Mouse (Mus musculus): ENCODE measurements at regions not wholly inside any gene's neighbourhood (a gene's known extent, or its start where the extent isn't known, plus 50 kb on each side); places are given as distances from the start of the nearest gene placed in this dataset.
A peak's percentile ranks its signal among the peaks of the same experiment; 100 is the strongest.

DNA sequence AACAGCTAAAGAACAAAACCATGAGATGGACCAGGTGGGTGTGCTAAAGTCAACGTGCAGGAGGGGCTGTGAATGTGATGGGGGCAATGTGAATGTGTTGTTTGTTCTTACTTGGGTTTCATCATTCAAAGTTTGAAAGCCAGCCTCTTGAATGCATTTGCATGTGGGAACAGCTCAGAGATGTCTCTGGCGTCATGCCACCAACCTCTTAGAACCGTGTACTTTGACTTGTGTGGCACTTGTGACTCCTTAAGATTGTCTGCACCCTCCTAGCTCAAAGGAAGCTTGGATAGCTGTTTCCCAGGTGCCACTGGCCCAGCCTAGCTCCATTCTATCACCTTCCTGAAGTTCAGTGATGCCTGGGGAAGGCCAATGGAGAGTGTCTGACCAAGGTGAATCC, 147.2 kb upstream of the Irf2bp2 start:
- 47% methylated on average over 3 of the region's 3 CpGs for WGBS
- no peak overlapping the region for H3K9ac ChIP-seq
- H3K36me3 ChIP-seq (ENCODE audit: insufficient read depth) = no peaks in the 10 kb centered on the region
- H3K9me3 ChIP-seq (ENCODE audit: low read depth, low read length) = no peaks in the 10 kb centered on the region
- ATAC-seq (ENCODE audit: insufficient read depth) (no peak), DNase-seq (peak; percentile 81)
- no peak for TF ChIP-seq CTCF (IDR thresholded peaks at IDR 0.05; ENCODE audit: low read depth)
- no peak overlapping the region for H3K27ac ChIP-seq (ENCODE audit: low read depth)
- peaks cover 15% of the 10 kb centered on the region for H3K4me1 ChIP-seq (ENCODE audit: insufficient read depth)
- no peaks in the 10 kb centered on the region for H3K27me3 ChIP-seq (ENCODE audit: insufficient read depth, low read length)
- H3K4me3 ChIP-seq (ENCODE audit: low read depth, low read length) = no peak overlapping the region
- H3K4me2 ChIP-seq = no peak overlapping the region

DNA sequence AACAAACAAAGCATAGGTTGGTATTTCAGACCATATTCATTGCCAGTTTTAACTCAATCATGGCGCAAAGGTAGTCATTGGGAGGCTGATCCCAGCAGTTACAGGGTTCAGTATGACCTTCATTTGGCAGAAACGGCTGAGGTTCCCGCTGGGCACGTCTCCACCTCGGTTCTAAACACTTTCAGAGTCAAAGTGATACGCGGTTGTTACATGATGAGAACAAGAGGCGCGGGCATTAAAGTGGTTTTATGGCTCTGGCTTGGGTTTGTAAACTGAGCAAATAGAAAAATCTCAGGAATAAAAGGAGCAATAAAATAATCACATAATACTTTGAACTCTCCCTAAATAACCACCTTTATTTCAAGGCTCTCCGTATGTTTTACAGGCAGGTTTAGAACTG, 146.0 kb upstream of the Irf2bp2 start:
- no peak overlapping the region for H3K27ac ChIP-seq (ENCODE audit: low read depth)

DNA sequence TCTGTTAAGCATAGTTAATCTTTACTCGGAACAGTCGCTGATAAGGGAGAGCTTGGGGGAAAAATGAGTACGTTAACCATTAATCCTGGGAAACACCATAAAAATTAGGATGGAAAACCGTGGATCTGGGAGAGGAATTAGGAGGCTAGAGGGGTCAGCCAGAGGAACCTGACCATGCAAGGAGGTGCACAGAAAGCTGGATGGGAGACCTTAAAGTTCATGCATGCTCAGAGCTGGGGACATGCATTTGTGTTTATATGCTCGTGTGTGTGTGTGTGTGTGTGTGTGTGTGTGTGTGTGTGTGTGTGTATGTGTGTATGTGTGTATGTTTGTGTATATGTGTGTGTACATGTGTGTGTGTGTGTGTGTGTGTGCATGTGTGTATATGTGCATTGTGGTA, 143.2 kb upstream of the Irf2bp2 start:
- Histone ChIP-seq H3K27ac (ENCODE audit: low read depth) (peak overlapping the region; percentile 97), H3K9me3 (ENCODE audit: low read depth, low read length) (no peaks in the 10 kb centered on the region), H3K27me3 (ENCODE audit: insufficient read depth, low read length) (no peaks in the 10 kb centered on the region), H3K9ac (no peak overlapping the region), H3K36me3 (ENCODE audit: insufficient read depth) (no peaks in the 10 kb centered on the region), H3K4me2 (peak overlapping the region; percentile 7; the same call in 1 of the 2 replicates), H3K4me3 (ENCODE audit: low read depth, low read length) (no peak overlapping the region), H3K4me1 (ENCODE audit: insufficient read depth) (peaks cover 31% of the 10 kb centered on the region)
- DNase-seq (no peak), ATAC-seq (ENCODE audit: insufficient read depth) (no peak)
- no peak for TF ChIP-seq CTCF (IDR thresholded peaks at IDR 0.05; ENCODE audit: low read depth)
- WGBS = 17% methylated on average over 5 of the region's 5 CpGs

More for the DNA sequence above, 146.0 kb upstream of the Irf2bp2 start:
- no peak for DNase-seq
- no peak for ATAC-seq (ENCODE audit: insufficient read depth)
- Histone ChIP-seq H3K4me3 (ENCODE audit: low read depth, low read length) (no peak overlapping the region), H3K9ac (no peak overlapping the region), H3K9me3 (ENCODE audit: low read depth, low read length) (no peaks in the 10 kb centered on the region), H3K27me3 (ENCODE audit: insufficient read depth, low read length) (no peaks in the 10 kb centered on the region), H3K36me3 (ENCODE audit: insufficient read depth) (no peaks in the 10 kb centered on the region), H3K4me1 (ENCODE audit: insufficient read depth) (peaks cover 27% of the 10 kb centered on the region), H3K4me2 (no peak overlapping the region)
- 83% methylated on average over 10 of the region's 10 CpGs for WGBS
- TF ChIP-seq CTCF (IDR thresholded peaks at IDR 0.05; ENCODE audit: low read depth) = no peak

DNA sequence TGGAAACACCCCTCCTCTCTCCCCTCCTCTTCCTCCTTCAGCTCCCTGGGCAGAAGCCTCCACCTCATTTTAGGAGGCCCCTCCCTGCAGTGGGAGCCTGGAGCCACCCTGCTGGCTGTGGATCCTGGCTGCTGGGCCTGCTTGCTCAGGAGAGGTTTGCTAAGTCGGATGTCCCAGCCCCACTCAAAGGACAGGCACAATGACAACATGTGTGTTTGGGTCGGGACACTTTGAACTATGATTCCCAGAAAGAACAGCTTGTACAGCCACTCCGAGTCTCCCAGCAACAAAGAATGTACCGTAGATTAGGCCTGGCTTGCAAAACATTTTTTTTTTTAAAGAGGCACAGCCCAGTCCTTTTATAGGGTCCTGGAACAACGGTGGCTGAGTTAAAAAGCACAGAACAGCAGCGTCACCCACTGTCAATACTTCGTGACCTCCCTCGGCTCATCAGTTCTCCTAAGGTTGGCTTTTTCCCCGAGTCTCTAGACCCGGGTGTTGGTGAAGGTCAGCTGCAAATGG, 142.7 kb upstream of the Irf2bp2 start:
- WGBS = 9% methylated on average over 10 of the region's 10 CpGs
- DNase-seq = peak; percentile 74
- Histone ChIP-seq H3K4me3 (ENCODE audit: low read depth, low read length) (no peak overlapping the region), H3K27ac (ENCODE audit: low read depth) (peak overlapping the region; percentile 97), H3K9me3 (ENCODE audit: low read depth, low read length) (no peaks in the 10 kb centered on the region), H3K36me3 (ENCODE audit: insufficient read depth) (no peaks in the 10 kb centered on the region), H3K4me1 (ENCODE audit: insufficient read depth) (peaks cover 31% of the 10 kb centered on the region), H3K4me2 (peak overlapping the region; percentile 7), H3K9ac (peak overlapping the region; percentile 17; the same call in 1 of the 2 replicates), H3K27me3 (ENCODE audit: insufficient read depth, low read length) (no peaks in the 10 kb centered on the region)
- peak; percentile 27; the same call in 1 of the 2 replicates for TF ChIP-seq CTCF (IDR thresholded peaks at IDR 0.05; ENCODE audit: low read depth)
- ATAC-seq (ENCODE audit: insufficient read depth) = peak; percentile 67

DNA sequence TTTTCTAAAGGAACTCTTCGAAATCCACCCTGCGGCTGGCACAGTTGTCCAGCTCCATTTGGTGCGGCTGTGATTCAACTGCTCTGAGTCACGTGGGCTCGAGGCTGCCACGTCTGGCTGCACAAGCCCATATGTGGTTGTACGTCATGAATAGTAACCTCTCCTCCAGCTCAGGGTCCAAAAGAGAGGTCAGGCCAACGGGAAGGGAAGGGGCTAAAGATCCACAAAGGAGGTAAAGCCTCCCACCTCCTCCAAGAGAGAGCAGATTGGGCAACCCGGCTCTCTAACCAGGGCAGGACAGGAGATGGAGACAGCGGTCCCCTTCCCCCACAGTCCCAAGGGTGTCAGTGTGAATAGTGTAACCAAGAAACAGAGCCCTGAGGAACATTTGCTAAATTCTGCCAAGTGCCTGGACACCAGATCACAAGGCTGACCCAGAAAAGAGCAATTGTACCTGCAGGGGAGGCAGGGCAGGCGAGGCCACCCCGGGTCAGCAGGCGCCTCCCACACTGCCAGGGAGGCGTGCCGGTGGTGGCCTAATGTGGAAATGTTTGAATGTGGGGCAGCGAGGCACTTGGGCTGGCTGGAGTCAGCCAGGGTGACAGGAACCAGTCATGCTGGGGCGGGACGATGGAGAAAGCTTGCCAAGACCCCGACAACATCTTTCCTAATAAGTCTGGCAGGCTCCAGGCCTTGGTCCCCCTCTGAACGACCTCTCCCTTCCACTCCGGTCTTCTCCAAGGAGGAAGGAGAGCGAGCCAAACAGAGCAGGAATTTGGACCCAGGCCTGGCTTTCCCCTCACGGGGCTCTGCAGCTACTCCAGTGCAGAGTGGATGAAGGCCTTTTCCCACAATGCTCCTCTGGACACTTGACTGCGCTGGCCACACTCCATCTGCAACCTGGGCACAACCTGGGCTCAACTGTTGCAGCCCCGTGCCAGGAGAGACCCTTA, 142.0 kb upstream of the Irf2bp2 start:
- H3K27ac ChIP-seq (ENCODE audit: low read depth) = peak overlapping the region; percentile 97
- peak; percentile 94 for DNase-seq
- H3K4me1 ChIP-seq (ENCODE audit: insufficient read depth) = peaks cover 31% of the 10 kb centered on the region
- H3K9me3 ChIP-seq (ENCODE audit: low read depth, low read length) = no peaks in the 10 kb centered on the region
- no peaks in the 10 kb centered on the region for H3K36me3 ChIP-seq (ENCODE audit: insufficient read depth)
- peak overlapping the region; percentile 7 for H3K4me2 ChIP-seq
- peak overlapping the region; percentile 17; the same call in 1 of the 2 replicates for H3K9ac ChIP-seq
- no peak overlapping the region for H3K4me3 ChIP-seq (ENCODE audit: low read depth, low read length)
- 21% methylated on average over 25 of the region's 25 CpGs for WGBS
- no peaks in the 10 kb centered on the region for H3K27me3 ChIP-seq (ENCODE audit: insufficient read depth, low read length)
- ATAC-seq (ENCODE audit: insufficient read depth) = peak; percentile 81
- TF ChIP-seq CTCF (IDR thresholded peaks at IDR 0.05; ENCODE audit: low read depth) = no peak

DNA sequence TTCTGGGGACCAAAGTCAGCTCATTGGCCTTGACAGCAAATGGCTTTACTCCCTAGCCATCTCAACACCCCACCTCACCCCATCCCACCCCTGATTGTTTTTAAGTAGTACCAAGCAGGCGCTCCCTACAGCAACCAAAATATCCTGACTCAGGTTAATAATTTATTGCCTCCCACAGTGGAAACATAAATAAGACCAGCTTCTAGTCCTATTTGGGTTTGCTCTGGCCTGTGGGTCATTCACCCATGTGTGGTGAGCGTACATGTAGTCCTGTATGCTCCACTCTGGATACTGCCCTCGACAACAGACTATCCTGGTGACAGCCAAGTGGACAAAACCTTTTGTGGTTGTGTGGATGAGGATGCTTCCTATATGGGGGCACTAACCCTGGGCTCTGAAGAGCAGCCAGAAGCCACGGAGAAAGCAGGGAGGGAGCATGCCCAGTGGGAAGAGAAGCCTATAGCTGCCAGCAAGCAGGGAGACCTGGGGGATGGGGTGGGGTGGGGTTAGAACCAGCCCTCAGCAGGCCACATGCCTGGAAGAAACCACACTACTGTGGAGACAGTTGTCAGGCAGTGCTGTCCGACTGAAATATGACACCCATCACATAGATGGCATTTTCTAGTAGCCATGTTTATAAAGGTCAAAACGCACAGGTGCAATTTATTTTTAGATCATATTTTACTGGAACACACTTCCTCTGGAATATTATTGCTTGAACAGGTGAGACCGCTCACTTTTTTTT, 141.1 kb upstream of the Irf2bp2 start:
- WGBS = 47% methylated on average over 7 of the region's 7 CpGs
- H3K4me2 ChIP-seq = no peak overlapping the region
- H3K4me3 ChIP-seq (ENCODE audit: low read depth, low read length) = no peak overlapping the region
- H3K9me3 ChIP-seq (ENCODE audit: low read depth, low read length) = no peaks in the 10 kb centered on the region
- DNase-seq = no peak
- H3K36me3 ChIP-seq (ENCODE audit: insufficient read depth) = no peaks in the 10 kb centered on the region
- H3K4me1 ChIP-seq (ENCODE audit: insufficient read depth) = peaks cover 33% of the 10 kb centered on the region
- no peaks in the 10 kb centered on the region for H3K27me3 ChIP-seq (ENCODE audit: insufficient read depth, low read length)
- TF ChIP-seq CTCF (IDR thresholded peaks at IDR 0.05; ENCODE audit: low read depth) = no peak
- peak overlapping the region; percentile 97 for H3K27ac ChIP-seq (ENCODE audit: low read depth)
- no peak overlapping the region for H3K9ac ChIP-seq
- no peak for ATAC-seq (ENCODE audit: insufficient read depth)

DNA sequence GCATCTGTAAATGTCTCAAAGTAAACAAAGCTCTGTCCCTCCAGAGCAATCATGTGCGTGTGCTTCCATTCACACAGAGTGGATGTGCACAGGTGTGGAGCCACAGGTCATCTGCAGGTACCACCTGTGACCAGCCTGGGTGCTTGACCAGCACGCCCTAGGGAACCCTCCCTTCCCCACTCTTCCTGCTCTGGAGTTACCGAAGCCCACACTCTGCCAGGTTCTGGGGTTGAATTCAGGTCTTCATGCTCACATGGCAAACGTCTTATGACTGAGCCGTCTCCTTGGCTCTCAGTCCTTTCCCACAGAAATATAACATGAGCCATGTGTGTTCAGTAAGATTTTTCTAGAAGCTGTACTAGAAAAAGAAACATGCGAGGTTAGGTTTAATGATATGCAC, 140.0 kb upstream of the Irf2bp2 start:
- ATAC-seq (ENCODE audit: insufficient read depth) (no peak), DNase-seq (no peak)
- Histone ChIP-seq H3K4me2 (no peak overlapping the region), H3K9me3 (ENCODE audit: low read depth, low read length) (no peaks in the 10 kb centered on the region), H3K27ac (ENCODE audit: low read depth) (no peak overlapping the region), H3K36me3 (ENCODE audit: insufficient read depth) (no peaks in the 10 kb centered on the region), H3K4me3 (ENCODE audit: low read depth, low read length) (no peak overlapping the region), H3K27me3 (ENCODE audit: insufficient read depth, low read length) (no peaks in the 10 kb centered on the region), H3K4me1 (ENCODE audit: insufficient read depth) (peaks cover 38% of the 10 kb centered on the region), H3K9ac (no peak overlapping the region)
- 71% methylated on average over 6 of the region's 6 CpGs for WGBS
- no peak for TF ChIP-seq CTCF (IDR thresholded peaks at IDR 0.05; ENCODE audit: low read depth)
